Mouse (Mus musculus) neutrophil, adult 5-6 weeks (primary cell): ENCODE results near the gene Itgad. TPM values are rescaled to one million over a fixed set of nuclear protein-coding genes. Genes with fewer than 3 reads are reported as not detected.

Source experiments
- ATAC-seq: fragments of 151-379, 151-347 bp; 2 replicates; pipeline ENCODE4 v1.8.0; 2017; ENCODE audit warnings: mild to moderate bottlenecking, moderate TSS enrichment; ENCODE audit not compliant: insufficient number of reproducible peaks, poor library complexity, low FRiP score, severe bottlenecking; ENCODE audit errors: extremely low read depth
- total RNA-seq: library from RNA; stranded (forward); fragments of 200-1000 nt; gene quantifications from 2 replicates; pipeline ENCODE4 v1.2.3, GENCODE M21; 2017

The Itgad gene
- total RNA-seq, 1 experiment from 2014 or later = 0.12 TPM

- peak; percentile 74 for ATAC-seq
Observed at GRCm38 (mm10) chr7:128237927-128238778, 84.0 kb downstream of the Itgad start, which contains the start of gene 9130023H24Rik. Gene 9130023H24Rik, minus strand, starts transcription at chr7:128238031.

- ATAC-seq = no peak
Observed at GRCm38 (mm10) chr7:128238991-128239390, 84.8 kb downstream of the Itgad start.

DNA sequence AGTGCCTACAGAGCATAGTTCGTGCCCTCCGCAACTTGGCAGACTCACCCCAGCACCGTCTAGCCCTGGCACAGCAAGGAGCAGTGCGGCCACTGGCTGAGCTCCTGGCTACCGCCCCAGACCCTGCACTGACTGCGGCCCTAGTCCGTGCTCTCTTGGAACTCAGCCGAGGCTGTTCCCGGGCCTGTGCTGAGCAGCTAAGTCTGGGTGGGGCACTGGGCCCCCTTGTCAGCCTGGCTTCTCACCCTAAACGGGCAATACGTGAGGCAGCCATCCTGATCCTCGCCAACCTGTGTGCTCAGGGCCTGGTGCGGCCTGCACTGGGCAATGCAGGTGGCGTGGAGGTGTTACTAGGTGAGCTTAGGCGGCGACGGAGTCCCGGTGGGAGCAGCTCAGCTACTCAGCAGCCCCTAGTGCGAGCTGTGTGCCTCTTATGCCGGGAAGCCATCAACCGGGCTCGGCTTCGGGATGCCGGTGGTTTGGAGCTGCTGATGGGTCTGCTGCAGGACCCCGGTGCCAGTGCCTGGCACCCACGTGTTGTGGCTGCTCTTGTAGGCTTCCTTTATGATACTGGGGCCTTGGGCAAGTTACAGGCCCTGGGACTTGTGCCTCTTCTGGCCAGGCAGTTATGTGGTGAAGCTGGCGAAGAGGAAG, 86.1 kb downstream of the Itgad start:
- ATAC-seq = no peak

- ATAC-seq = no peak
Observed at GRCm38 (mm10) chr7:128242331-128242730, 88.2 kb downstream of the Itgad start.

DNA sequence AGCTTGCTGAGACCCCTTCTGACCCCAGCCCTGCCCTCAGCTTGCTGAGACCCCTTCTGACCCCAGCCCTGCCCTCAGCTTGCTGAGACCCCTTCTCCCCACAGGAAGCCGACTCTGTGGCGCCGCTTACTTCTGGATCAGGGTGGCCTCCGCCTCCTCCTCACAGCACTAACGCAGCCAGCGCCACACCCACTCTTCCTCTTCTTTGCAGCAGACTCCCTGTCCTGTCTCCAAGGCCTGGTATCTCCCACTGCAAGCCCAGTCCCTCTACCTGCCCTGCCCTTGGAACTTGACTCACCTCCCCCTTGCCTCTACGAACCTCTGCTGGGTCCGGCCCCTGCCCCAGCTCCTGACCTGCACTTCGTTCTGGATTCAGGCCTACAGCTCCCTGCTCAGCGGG, 89.7 kb downstream of the Itgad start:
- no peak for ATAC-seq

- ATAC-seq = no peak
Observed at GRCm38 (mm10) chr7:128244410-128245025, 90.3 kb downstream of the Itgad start.

GRCm38 (mm10) chr7:128245547-128245946, 91.4 kb downstream of the Itgad start:
- ATAC-seq = no peak

DNA sequence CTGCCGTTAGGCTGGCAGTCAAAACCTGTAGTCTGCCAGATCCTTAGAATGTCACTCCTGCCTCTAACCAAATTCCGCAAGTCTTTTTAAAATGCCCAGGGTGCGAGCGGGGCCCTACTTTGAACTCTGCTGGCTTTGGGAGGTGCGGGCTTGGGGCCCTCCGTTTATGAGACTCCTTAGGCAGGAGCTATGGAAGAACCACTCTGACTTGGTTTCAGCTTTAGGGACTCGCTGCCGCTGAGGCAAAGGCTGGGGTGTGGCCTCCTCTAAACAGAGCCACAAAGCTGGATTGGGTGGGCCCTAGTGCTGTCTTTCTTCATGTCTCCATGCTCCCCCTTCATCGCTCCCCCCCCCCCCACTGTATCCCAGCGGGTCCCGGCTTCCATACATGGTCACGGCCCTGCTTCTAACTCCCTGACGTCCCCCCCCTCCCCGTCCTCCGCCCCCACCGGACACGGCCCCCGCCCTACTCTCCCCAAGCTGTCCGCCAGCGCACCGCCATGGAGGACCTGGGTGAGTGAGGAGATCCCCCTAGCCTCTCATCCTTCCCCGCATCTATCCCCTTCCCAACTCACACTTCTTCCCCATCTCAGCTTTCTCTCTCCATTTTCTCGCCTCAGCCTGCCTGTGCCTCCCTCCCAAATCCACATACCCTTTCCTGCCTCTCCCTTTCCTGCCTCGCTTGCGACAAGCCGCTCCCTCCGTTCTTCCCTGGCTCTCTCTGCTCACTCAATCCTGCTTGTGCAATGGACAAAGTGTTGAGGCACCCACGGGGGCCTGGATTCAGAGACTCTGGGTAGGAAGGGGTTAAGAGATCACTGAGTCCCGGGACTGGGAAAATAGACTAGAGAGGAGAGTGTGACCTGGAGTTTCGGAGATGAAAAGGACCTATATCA, 92.6 kb downstream of the Itgad start, which contains the start of gene Tgfb1i1:
Gene Tgfb1i1, plus strand, starts transcription at position 317 of the 896 bp plus-strand sequence.
- ATAC-seq = no peak

DNA sequence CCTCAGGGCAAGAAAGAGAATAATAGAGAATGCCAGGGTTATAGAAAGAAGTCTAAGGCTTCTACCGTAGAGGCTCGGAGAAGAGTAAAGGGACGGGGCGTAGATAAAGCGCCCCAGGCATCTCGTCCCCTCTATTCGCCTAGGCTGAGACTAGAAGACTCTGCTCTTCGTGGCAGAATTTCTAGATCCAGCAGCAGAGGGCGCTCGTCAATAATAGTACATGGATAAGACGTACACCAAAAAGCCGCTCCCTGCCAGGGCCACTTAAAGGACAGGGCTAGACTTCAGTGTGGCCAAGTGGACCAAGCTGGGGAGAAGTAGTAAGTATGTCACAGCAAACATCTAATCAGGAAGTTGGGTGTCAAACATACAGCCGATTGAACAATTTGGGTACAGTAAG, 93.3 kb downstream of the Itgad start:
- peak; percentile 55 for ATAC-seq

DNA sequence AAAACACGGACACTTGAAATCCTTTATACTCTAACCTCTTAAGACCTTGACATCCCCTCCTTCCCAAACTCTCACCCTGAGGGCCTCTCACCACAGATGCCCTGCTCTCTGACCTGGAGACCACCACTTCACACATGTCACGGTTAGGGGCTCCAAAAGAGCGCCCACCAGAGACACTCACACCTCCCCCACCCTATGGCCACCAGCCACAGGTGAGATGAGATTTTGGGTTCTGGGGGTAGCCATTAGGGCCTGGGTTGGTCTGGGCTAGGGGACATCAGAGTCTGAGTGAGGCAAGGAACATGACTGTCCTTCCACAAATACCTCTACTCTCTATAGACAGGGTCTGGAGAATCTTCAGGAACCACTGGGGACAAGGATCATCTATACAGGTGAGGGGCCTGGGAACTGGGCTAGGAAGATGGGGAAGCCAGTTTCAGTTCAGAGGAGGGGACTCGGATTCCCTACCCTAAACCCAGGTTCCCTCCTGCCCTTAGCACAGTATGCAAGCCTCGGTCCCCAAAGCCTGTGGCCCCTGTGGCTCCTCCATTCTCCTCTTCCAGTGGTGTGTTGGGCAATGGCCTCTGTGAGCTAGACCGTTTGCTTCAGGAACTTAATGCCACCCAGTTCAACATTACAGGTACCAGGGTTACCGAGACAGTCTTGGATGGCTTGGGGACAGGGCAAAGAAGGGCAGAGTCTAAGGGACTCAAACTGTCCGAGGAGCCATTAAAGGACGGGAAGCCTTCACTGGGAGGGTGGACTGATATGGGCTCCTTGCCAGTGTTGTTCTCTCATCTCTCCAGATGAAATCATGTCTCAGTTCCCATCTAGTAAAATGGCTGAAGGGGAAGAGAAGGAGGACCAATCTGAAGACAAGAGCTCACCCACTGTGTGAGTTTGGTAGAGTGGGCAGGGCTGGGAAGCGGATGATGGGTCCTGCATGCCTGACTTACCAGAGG, 94.2 kb downstream of the Itgad start:
- no peak for ATAC-seq

DNA sequence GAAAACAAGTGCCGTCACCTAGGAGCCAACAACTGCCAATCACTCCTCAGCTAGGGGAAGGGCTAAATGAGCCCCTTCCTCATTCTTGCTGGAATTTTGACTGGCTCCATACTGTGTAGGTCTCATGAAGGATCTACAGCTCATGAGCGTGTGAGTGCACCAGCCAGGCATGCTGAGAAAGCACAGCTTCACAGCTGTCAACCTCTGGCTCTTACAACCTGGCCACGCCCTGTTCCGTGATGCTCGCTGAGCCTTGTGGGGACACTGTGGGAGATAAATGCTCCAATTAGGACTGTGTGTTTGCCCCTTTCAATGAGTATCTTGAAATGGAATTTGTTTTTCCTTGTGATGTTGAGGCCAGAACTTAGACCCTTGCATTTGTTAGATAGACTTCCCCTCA, 95.8 kb downstream of the Itgad start:
- ATAC-seq = no peak

DNA sequence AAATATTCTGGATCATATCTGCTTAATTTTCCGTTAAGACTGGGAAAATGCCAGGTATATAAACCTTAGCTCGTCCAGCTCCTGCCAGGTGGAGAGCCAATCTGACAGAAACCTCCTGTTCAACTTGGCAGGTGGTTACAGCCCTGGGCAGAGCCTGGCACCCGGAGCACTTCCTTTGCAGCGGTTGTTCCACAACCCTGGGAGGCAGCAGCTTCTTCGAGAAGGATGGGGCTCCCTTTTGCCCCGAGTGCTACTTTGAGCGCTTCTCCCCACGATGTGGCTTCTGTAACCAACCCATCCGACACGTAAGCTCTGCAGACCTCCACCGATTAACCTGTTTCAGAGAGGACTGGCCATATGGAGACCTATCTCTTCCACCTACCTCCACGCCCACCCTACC, 97.8 kb downstream of the Itgad start:
- ATAC-seq = no peak

DNA sequence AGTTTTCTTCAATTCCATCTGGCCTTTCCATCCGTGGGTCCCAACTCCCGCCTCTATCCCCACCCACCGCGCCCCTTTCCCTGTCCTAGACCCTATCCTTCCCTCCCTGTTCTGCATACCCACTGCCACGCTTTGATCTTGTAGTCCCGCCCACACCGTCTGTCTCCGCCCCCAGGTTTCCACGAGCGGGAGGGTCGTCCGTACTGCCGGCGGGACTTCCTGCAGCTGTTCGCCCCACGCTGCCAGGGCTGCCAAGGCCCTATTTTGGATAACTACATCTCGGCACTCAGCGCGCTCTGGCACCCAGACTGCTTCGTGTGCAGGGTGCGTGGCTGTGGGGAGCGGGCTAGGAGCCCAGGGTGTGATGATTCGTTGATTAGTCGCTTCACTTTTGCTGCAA, 98.4 kb downstream of the Itgad start:
- no peak for ATAC-seq

GRCm38 (mm10) chr7:128254978-128255377, 100.8 kb downstream of the Itgad start:
- ATAC-seq = no peak

- ATAC-seq = no peak
Observed at GRCm38 (mm10) chr7:128255757-128256156, 101.6 kb downstream of the Itgad start.

GRCm38 (mm10) chr7:128256783-128257334, 102.7 kb downstream of the Itgad start:
- ATAC-seq = no peak

DNA sequence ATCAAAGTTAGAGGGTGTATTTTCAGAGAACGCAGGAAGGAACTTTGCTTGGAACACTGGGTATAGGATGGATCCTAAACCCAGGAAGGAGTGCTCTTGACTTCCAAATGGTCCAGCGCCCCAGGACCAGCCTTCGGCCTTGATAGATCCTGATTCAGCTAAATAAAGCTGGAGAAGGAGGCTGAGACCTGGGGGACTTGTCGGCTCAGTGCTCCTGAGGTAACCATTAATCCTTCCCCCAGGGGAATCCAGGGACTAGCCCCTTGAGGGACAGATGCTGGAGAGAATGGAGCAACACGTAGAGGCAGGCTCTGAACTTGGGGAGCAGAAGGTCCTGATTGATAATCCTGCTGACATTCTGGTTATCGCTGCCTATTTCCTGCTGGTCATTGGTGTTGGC, 111.2 kb downstream of the Itgad start, which contains the start of gene Slc5a2:
Gene Slc5a2, plus strand, starts transcription at position 247 of the 400 bp plus-strand sequence.
- no peak for ATAC-seq
